Mouse (Mus musculus) spleen, adult 2 months (tissue): Measurements from ENCODE around the gene Psmc3ip. TPM values are rescaled to one million over a fixed set of nuclear protein-coding genes. Genes with fewer than 3 reads are reported as not detected.

Experiments used
- DNase-seq, 2 experiments: peaks; one replicate each; pipeline versions ENCODE4 v3.0.0 to v3.0.0-alpha.2; 2012 to 2021; ENCODE audit warnings: low spot score in 2 of 2, low read depth in 1 of 2
- H3K27ac ChIP-seq: fragments of 200-500 bp; 2 replicates; pipeline ENCODE4 v1.5.1; 2012; ENCODE audit warnings: low read length, inconsistent platforms; ENCODE audit not compliant: insufficient read depth
- H3K27me3 ChIP-seq: fragments of 200-500 bp; 2 replicates; pipeline ENCODE4 v1.6.1; 2012; ENCODE audit warnings: mild to moderate bottlenecking, moderate library complexity, low read length, inconsistent platforms; ENCODE audit not compliant: control insufficient read depth, insufficient read depth
- H3K36me3 ChIP-seq: fragments of 200-500 bp; 2 replicates; pipeline ENCODE4 v1.6.1; 2012; ENCODE audit warnings: mild to moderate bottlenecking, low read length, inconsistent platforms; ENCODE audit not compliant: control insufficient read depth, insufficient read depth
- H3K4me1 ChIP-seq: fragments of 200-500 bp; 2 replicates; pipeline ENCODE4 v1.6.1; 2011; ENCODE audit warnings: inconsistent platforms; ENCODE audit not compliant: control insufficient read depth, insufficient read depth, insufficient read length
- H3K4me3 ChIP-seq: fragments of 200-500 bp; 2 replicates; pipeline ENCODE4 v1.5.1; 2011; ENCODE audit warnings: mild to moderate bottlenecking, inconsistent platforms; ENCODE audit not compliant: insufficient read depth, insufficient read length; ENCODE audit errors: extremely low read depth
- CTCF ChIP-seq: fragments of 200-500 bp; IDR thresholded peaks from 2 replicates; pipeline ENCODE4 v1.5.1; 2011; ENCODE audit warnings: mild to moderate bottlenecking, inconsistent platforms; ENCODE audit not compliant: insufficient read depth, insufficient read length, insufficient replicate concordance; ENCODE audit errors: extremely low read depth
- POLR2A ChIP-seq: fragments of 200-500 bp; IDR thresholded peaks from 2 replicates; pipeline ENCODE4 v1.6.1; 2011; ENCODE audit warnings: low read depth, low read length, inconsistent platforms
- WGBS: fragments of 180-500 bp; shearing (Covaris S2); methylation state at CpG from one replicate; pipeline ENCODE4 v1.1.7; 2018; 5-methylcytosine and 5-hydroxymethylcytosine counted together
- polyA plus RNA-seq: library from polyadenylated mRNA; depleted of rRNA; stranded (reverse); fragments of >200 nt; gene quantifications from 2 replicates; pipeline ENCODE4 v1.2.3, GENCODE M21; 2012; rRNA removed

Psmc3ip gene
- 0.85 and 0.90 TPM in 2 replicates for polyA plus RNA-seq

- no peaks in the 10 kb centered on the region for H3K27me3 ChIP-seq
- H3K27ac ChIP-seq: peak within 1 kb of the TSS; percentile 85
- WGBS: under 1% methylated on average over 43 of the region's 43 CpGs
- peaks cover 43% of the 10 kb centered on the region for H3K36me3 ChIP-seq
- TF ChIP-seq CTCF (peak; percentile 74; the same call in 1 of the 2 replicates), POLR2A (no peak; the same call in 1 of the 2 replicates)
- H3K4me1 ChIP-seq: no peaks in the 10 kb centered on the region; the same call in 1 of the 2 replicates
- DNase-seq: peak; percentile 88 to 95
- H3K4me3 ChIP-seq: peak within 1 kb of the TSS; percentile 96
These were observed at the start of gene Psmc3ip for GRCm38 (mm10) chr11:101095314-101096024. Psmc3ip (minus strand) TSS chr11:101095436.

DNA sequence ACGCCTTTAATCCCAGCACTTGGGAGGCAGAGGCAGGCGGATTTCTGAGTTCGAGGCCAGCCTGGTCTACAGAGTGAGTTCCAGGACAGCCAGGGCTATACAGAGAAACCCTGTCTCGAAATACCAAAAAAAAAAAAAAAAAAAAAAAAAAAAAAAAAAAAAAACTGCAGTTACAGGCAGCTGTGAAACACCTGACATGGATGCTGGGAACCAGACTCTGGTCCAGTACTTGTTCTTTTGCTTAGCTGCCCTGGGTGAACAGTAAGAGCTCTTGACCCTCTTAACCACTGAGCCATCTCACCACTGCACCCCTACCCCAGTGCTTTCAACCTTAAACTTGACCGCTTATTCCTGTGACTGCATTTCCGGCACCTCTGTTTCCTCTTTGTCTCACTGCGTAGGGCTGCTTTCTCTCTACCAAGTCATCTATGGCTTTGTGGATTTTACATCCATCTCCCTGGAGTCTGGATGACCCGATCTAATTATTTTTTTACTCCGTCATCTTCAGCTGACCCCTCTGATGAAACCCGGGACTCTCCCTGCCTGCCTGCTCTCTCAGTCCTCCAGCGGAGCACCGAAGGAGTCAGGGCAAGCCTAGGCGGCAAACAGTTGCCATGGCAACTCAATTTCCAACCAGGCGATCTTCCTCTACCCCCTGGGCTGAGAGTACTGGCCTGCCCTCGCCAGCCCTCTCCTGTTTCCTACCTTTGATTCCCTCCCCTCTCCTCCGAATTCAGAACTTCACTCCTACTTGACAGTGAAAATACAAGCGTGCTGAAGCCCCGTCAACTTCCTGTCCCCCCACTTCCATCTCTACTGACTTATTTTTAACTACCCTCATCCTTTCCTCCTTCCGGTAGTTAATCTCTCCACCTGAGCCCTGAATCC lies 48.3 kb upstream of the Psmc3ip start:
- 14% methylated on average over 18 of the region's 19 CpGs for WGBS
- peak; percentile 45 to 51 for DNase-seq
- H3K4me1 ChIP-seq: no peaks in the 10 kb centered on the region
- H3K27ac ChIP-seq: peak overlapping the region; percentile 81
- H3K27me3 ChIP-seq: 0 out of 2 replicates have a peak, but pooled peaks cover 3% of the 10 kb centered on the region
- no peak for TF ChIP-seq CTCF
- no peak for TF ChIP-seq POLR2A
- H3K36me3 ChIP-seq: no peaks in the 10 kb centered on the region
- peak overlapping the region; percentile 61 for H3K4me3 ChIP-seq

DNA sequence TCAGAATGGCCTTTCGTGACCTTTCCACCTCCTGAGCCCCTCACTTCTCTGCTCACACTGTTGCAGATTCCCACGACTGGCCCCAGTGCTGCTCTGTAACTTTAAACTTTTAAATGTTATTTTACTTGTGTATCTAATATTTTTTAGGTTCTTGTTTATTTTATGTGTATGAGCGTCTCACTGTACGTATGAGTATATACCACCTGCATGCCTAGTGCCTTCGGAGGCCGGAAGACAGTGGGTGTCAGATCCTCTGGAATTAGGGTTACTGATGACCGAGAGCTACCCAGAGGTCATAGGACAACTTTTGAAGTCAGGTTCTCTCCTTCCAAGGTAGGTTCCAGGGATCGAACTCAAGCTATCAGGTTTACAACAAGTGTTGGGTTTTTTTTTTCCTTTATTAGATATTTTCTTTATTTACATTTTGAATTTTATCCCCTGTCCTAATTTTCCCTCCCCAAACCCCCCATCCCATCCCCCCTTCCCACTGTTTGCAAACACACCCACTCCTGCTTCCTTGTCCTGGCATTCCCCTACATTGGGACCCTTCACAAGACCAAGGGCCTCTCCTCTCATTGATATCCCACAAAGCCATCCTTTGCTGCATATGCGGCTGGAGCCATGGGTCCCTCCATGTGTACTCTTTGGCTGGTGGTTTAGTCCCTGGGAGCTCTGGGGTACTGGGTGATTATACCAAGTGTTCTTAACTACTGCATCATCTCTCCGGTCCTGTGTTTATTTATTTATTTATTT lies 47.2 kb upstream of the Psmc3ip start:
- no peaks in the 10 kb centered on the region for H3K36me3 ChIP-seq
- no peak overlapping the region for H3K27ac ChIP-seq
- TF ChIP-seq CTCF: no peak
- TF ChIP-seq POLR2A: no peak
- WGBS: 94% methylated on average over 10 of the region's 10 CpGs
- DNase-seq: no peak
- no peak overlapping the region for H3K4me3 ChIP-seq
- H3K4me1 ChIP-seq: no peaks in the 10 kb centered on the region
- 0 out of 2 replicates have a peak, but pooled peaks cover 3% of the 10 kb centered on the region for H3K27me3 ChIP-seq

DNA sequence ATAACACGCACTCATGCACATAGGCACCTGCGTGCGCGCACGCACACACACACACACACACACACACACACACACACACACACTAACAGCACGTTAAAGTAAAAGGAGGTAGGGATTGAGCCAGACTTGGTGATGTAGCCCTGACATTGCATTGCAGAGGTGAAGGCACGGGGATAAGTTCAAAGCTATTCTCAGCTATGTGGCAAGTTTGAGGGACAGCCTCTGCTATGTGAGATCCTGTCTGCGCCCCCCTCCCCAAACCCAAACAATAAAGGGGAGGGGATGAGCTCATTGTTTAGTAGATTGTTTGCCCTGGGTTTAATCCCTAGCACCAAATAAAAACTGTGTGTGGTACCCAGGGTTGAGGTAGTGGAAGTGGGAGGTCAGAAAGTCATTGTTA lies 45.9 kb upstream of the Psmc3ip start:
- Histone ChIP-seq H3K27ac (no peak overlapping the region), H3K36me3 (no peaks in the 10 kb centered on the region), H3K4me1 (no peaks in the 10 kb centered on the region), H3K4me3 (no peak overlapping the region), H3K27me3 (0 out of 2 replicates have a peak, but pooled peaks cover 3% of the 10 kb centered on the region)
- WGBS: 90% methylated on average over 8 of the region's 8 CpGs
- no peak for TF ChIP-seq POLR2A
- no peak for TF ChIP-seq CTCF
- no peak for DNase-seq

DNA sequence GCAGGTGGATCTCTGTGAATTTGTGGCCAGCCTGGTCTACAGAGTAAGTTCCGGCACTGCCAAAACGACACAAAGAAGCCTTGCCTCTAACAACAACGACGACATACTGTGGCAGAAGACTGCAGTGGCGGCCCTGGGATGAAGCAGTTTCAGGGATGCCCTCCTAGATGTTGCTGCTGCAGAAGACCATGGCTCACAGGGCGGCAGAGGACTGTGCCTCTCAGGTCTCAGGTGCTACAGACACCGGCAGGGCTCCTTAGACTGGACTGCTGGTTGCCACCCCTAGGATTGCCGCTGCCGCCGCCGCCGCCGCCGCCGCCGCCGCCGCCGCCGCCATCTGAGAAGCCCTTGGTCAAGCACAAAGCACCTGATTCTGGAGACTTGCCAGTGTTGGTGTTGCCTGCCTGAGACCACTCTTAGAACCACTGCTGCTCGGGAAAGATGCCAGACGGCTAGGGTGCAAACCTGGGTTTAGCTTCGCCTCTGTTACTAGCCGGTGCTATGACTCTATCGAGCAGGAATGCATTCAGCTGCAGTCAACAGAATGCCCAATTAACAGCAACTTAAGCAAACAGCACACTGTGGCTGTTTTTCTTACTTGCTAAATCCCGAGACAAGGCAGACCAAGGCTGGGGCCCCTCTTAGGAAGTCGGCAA lies 45.1 kb upstream of the Psmc3ip start:
- Histone ChIP-seq H3K4me1 (no peaks in the 10 kb centered on the region), H3K27me3 (0 out of 2 replicates have a peak, but pooled peaks cover 3% of the 10 kb centered on the region), H3K27ac (no peak overlapping the region), H3K36me3 (no peaks in the 10 kb centered on the region), H3K4me3 (peak overlapping the region; percentile 32)
- 62% methylated on average over 27 of the region's 27 CpGs for WGBS
- no peak for DNase-seq
- TF ChIP-seq POLR2A (no peak), CTCF (no peak)
